ENCODE assay signal across 14 mouse cellular contexts in genomic region chr9:57342186-57342585, GRCm38 (mm10).
"Had no signal": no experiment of that assay in that cellular context is flagged by ENCODE, and none has a peak within 500 bp of the region (broad histone marks: within the 10 kb centered on the region; RNA-seq: fewer than 3 reads in every experiment).

No protein-coding gene starts in this region.

- H3K9ac ChIP-seq: limb, embryonic 13.5 days; liver, embryonic 13.5 days; lung, embryonic 15.5 days had no signal

- H3K27me3 ChIP-seq: limb, embryonic 13.5 days; liver, embryonic 13.5 days; lung, embryonic 15.5 days had no signal

- DNase-seq: kidney, adult 18-20 months; kidney, postnatal 25 days; layer of hippocampus, adult 9-11 months; liver, embryonic 13.5 days; lung, postnatal 14 days; midbrain, embryonic 14.5 days; thymus, adult 2 months; thymus, postnatal 25 days had no signal

- H3K4me3 ChIP-seq: layer of hippocampus, adult 2 months; limb, embryonic 10.5 days; limb, embryonic 13.5 days; liver, embryonic 13.5 days; lung, embryonic 15.5 days had no signal

- H3K36me3 ChIP-seq: limb, embryonic 10.5 days; limb, embryonic 13.5 days; liver, embryonic 13.5 days; lung, embryonic 15.5 days had no signal

- H3K27ac ChIP-seq: kidney, postnatal 0 days; layer of hippocampus, adult 2 months; limb, embryonic 10.5 days; limb, embryonic 13.5 days; liver, embryonic 13.5 days had no signal

- H3K9me3 ChIP-seq: limb, embryonic 10.5 days; liver, embryonic 13.5 days; lung, embryonic 15.5 days had no signal

- H3K4me1 ChIP-seq: limb, embryonic 10.5 days; limb, embryonic 13.5 days; lung, embryonic 15.5 days had no signal

- H3K4me2 ChIP-seq: limb, embryonic 13.5 days; liver, embryonic 13.5 days; lung, embryonic 15.5 days; midbrain, embryonic 11.5 days had no signal
